In the genomic region with DNA sequence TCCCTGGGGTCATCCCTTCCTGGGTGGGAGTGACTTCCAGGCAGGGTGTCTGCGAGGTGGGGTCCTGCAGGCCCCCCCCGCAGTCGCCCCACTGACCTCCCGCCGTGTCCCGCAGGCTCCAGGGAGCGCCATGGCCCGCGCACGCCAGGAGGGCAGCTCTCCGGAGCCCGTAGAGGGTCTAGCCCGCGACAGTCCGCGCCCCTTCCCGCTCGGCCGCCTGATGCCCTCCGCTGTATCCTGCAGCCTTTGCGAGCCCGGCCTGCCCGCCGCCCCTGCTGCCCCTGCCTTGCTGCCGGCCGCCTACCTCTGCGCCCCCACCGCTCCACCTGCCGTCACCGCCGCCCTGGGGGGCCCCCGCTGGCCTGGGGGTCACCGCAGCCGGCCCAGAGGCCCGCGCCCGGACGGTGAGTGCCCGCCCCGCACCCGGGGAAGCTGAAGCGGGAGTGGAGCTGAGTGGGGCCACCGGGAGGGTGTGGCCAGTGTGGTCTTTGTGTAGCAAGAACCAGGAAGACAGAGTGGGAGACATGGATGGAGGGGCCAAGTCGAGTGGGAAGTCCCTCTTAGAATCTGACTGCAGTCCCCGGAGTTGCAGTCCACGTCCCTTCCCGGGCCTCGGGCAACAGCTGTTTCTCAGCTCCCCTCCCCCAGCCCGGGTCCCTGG, we compare ENCODE assay signal across 8 mouse cellular contexts. TPM values are rescaled to one million over a fixed set of nuclear protein-coding genes. Genes with fewer than 3 reads are reported as not detected.
DNase-seq lines count a peak whose midpoint lies in the region; ATAC-seq lines count a peak whose summit lies in the region.

No protein-coding gene starts in this region.

- DNase-seq in cerebellum, postnatal 14 days, result peak; percentile 44 to 45
- DNase-seq in heart, adult 9 months (ENCODE audit: low spot score in 2 of 2), result peak; percentile 65 to 73
- peak; percentile 51 for DNase-seq in lung, postnatal 25 days (ENCODE audit: low spot score)
- DNase-seq in splenic B cell, adult 2 months (ENCODE audit: low read depth, low spot score), result peak; percentile 31
- DNase-seq in right cerebral cortex, adult 18-20 months, result no peak

- peak overlapping the region; percentile 100 for H3K4me2 ChIP-seq in kidney, embryonic 16.5 days (replicated peaks; ENCODE audit: low read depth, low read length)

- peaks cover 59% of the 10 kb centered on the region for H3K36me3 ChIP-seq in megakaryocyte, embryonic 14.5 days (replicated peaks; ENCODE audit: low read length)
- H3K36me3 ChIP-seq in kidney, embryonic 16.5 days (ENCODE audit: insufficient read depth, low read length), result no peaks in the 10 kb centered on the region
- H3K36me3 ChIP-seq in splenic B cell, adult 2 months (ENCODE audit: control insufficient read depth, insufficient read depth, low read length, poor library complexity, severe bottlenecking), result no peaks in the 10 kb centered on the region

- ATAC-seq in megakaryocyte, adult 5-6 weeks (ENCODE audit: poor library complexity, severe bottlenecking), result no peak
- peak; percentile 9; the same call in 1 of the 2 replicates for ATAC-seq in kidney, embryonic 16.5 days (ENCODE audit: low FRiP score, low TSS enrichment)

- no peaks in the 10 kb centered on the region for H3K9me3 ChIP-seq in megakaryocyte, embryonic 14.5 days
- no peaks in the 10 kb centered on the region for H3K9me3 ChIP-seq in kidney, embryonic 16.5 days (ENCODE audit: low read length)

- H3K27me3 ChIP-seq in megakaryocyte, embryonic 14.5 days (replicated peaks), result no peaks in the 10 kb centered on the region
- H3K27me3 ChIP-seq in kidney, embryonic 16.5 days (ENCODE audit: insufficient read depth, low read length), result no peaks in the 10 kb centered on the region
- no peaks in the 10 kb centered on the region for H3K27me3 ChIP-seq in splenic B cell, adult 2 months (ENCODE audit: control insufficient read depth, insufficient read depth, low read length, poor library complexity, severe bottlenecking)

- H3K9ac ChIP-seq in kidney, embryonic 16.5 days (replicated peaks; ENCODE audit: low read length), result peak overlapping the region; percentile 93

- H3K27ac ChIP-seq in kidney, embryonic 16.5 days (ENCODE audit: low read length), result peak overlapping the region; percentile 97

- H3K4me3 ChIP-seq in megakaryocyte, embryonic 14.5 days (replicated peaks), result peak overlapping the region; percentile 99
- peak overlapping the region; percentile 89 for H3K4me3 ChIP-seq in kidney, embryonic 16.5 days (ENCODE audit: low read length)

- H3K4me1 ChIP-seq in megakaryocyte, embryonic 14.5 days, result peaks cover 52% of the 10 kb centered on the region
- H3K4me1 ChIP-seq in kidney, embryonic 16.5 days (ENCODE audit: insufficient read depth, low read length), result peaks cover 44% of the 10 kb centered on the region

- WGBS in kidney, embryonic 16.5 days, result under 1% methylated on average over 45 of the region's 49 CpGs

RNA-seq across cellular contexts. Expression of a gene that starts 3.9 kb away (rescaled TPM):
- 1,043 and 5,254 TPM in 2 replicates for polyA plus RNA-seq in megakaryocyte, embryonic 14.5 days (2012; ENCODE audit: insufficient read depth, low replicate concordance)
- total RNA-seq in megakaryocyte, adult 5-6 weeks (2015), result 1.5 and 3.3 TPM in 2 replicates
- total RNA-seq in megakaryocyte, adult 5-6 weeks (2017), result 1.1 and 3.0 TPM in 2 replicates
- polyA plus RNA-seq in kidney, embryonic 16.5 days (2015; fragmentation: Nextera tagmentation; extraction: Ambion mirVana), result 12.6 and 14.2 TPM in 2 replicates

RNA-seq across cellular contexts. Expression of a gene that starts 25.5 kb away (rescaled TPM):
- 27.8 and 101 TPM in 2 replicates for polyA plus RNA-seq in megakaryocyte, embryonic 14.5 days (2012; ENCODE audit: insufficient read depth, low replicate concordance)
- total RNA-seq in megakaryocyte, adult 5-6 weeks (2015), result 26.0 and 30.3 TPM in 2 replicates
- 117 and 121 TPM in 2 replicates for total RNA-seq in megakaryocyte, adult 5-6 weeks (2017)
- 30.9 and 31.2 TPM in 2 replicates for polyA plus RNA-seq in kidney, embryonic 16.5 days (2015; fragmentation: Nextera tagmentation; extraction: Ambion mirVana)

RNA-seq across cellular contexts. Expression of a gene that starts 38.7 kb away (rescaled TPM):
- 53.8 and 168 TPM in 2 replicates for polyA plus RNA-seq in megakaryocyte, embryonic 14.5 days (2012; ENCODE audit: insufficient read depth, low replicate concordance)
- 7.3 and 8.7 TPM in 2 replicates for total RNA-seq in megakaryocyte, adult 5-6 weeks (2015)
- total RNA-seq in megakaryocyte, adult 5-6 weeks (2017), result 3.7 and 5.4 TPM in 2 replicates
- polyA plus RNA-seq in kidney, embryonic 16.5 days (2015; fragmentation: Nextera tagmentation; extraction: Ambion mirVana), result 16.4 and 19.7 TPM in 2 replicates

RNA-seq across cellular contexts. Expression of a gene that starts 52.8 kb away (rescaled TPM):
- polyA plus RNA-seq in megakaryocyte, embryonic 14.5 days (2012; ENCODE audit: insufficient read depth, low replicate concordance), result 2.0 and 6.6 TPM in 2 replicates
- 49.8 TPM in 2 replicates for total RNA-seq in megakaryocyte, adult 5-6 weeks (2015)
- 13.6 and 22.2 TPM in 2 replicates for total RNA-seq in megakaryocyte, adult 5-6 weeks (2017)
- 2.7 and 2.8 TPM in 2 replicates for polyA plus RNA-seq in kidney, embryonic 16.5 days (2015; fragmentation: Nextera tagmentation; extraction: Ambion mirVana)

Comparison
In these comparisons a context has a peak if more than half of its experiments do, and no peak if none do; other contexts are left out.
1. RNA of a gene that starts 3.9 kb away (polyA plus RNA-seq): 1,043 to 5,254 TPM in megakaryocyte, embryonic 14.5 days; 12.6 to 14.2 TPM in kidney, embryonic 16.5 days; every median in the first group is over 10 times any median in the second.